Mouse (Mus musculus): ENCODE data around the gene Hoxa11.

- TF ChIP-seq CTCF (IDR thresholded peaks at IDR 0.05; ENCODE audit: low read depth, low read length) (no peak), POLR2A (IDR thresholded peaks at IDR 0.05; ENCODE audit: extremely low read depth, insufficient read depth, low read length) (no peak)
Observed at GRCm38 (mm10) chr6:52249415-52249738, 3.8 kb upstream of the Hoxa11 start.

All from liver, adult 2 months (tissue).